Mouse (Mus musculus) erythroid progenitor cell, adult 5-6 weeks (primary cell): Measurements from ENCODE around the gene Rbp7. TPM values are rescaled to one million over a fixed set of nuclear protein-coding genes. Genes with fewer than 3 reads are reported as not detected.
"Not testable (repeated sequence)": the region's sequence is repeated elsewhere in the genome, so short reads cannot be mapped to it uniquely, and the experiment has no call there.

Experiments used
- ATAC-seq: replicated peaks from 2 replicates; pipeline ENCODE4 v1.8.0; 2016; ENCODE audit warnings: moderate number of reproducible peaks, mild to moderate bottlenecking, moderate TSS enrichment, inconsistent platforms; ENCODE audit not compliant: poor library complexity, low FRiP score, severe bottlenecking
- total RNA-seq, 2 experiments: library from RNA; stranded (forward) in 1 of 2; stranded (reverse) in 1 of 2; fragments of 150-400 nt in 1 of 2; fragments of 186-747, 209-891 nt in 1 of 2; gene quantifications; 2 replicates each; pipeline versions ENCODE4 v1.2.3 to v1.2.4; 2015 to 2017; ENCODE audit warnings: low replicate concordance in 2 of 2

The Rbp7 gene
- total RNA-seq (2015; ENCODE audit: low replicate concordance) (not detected in 2 replicates), total RNA-seq (2017; ENCODE audit: low replicate concordance) (not detected in 2 replicates)

GRCm38 (mm10) chr4:149454879-149455278 lies at the start of gene Rbp7:
TSS of gene Rbp7 (minus strand) at chr4:149454978.
- no peak for ATAC-seq

- ATAC-seq = no peak
Measured at GRCm38 (mm10) chr4:149504363-149504762, 49.6 kb upstream of the Rbp7 start.

- no peak for ATAC-seq
Measured at GRCm38 (mm10) chr4:149499790-149500189, 45.0 kb upstream of the Rbp7 start.

- no peak for ATAC-seq
Measured at GRCm38 (mm10) chr4:149498901-149499300, 44.1 kb upstream of the Rbp7 start.

- ATAC-seq = no peak
Measured at GRCm38 (mm10) chr4:149496612-149497011, 41.8 kb upstream of the Rbp7 start.

- no peak for ATAC-seq
Measured at GRCm38 (mm10) chr4:149491151-149491550, 36.4 kb upstream of the Rbp7 start.

- no peak for ATAC-seq
Measured at GRCm38 (mm10) chr4:149489415-149490240, 34.9 kb upstream of the Rbp7 start.

GRCm38 (mm10) chr4:149487729-149488128 lies 33.0 kb upstream of the Rbp7 start:
- no peak for ATAC-seq

GRCm38 (mm10) chr4:149485825-149486206 lies 31.0 kb upstream of the Rbp7 start:
- 0 out of 2 replicates have a peak, but pooled peaks have one; percentile 15 for ATAC-seq

GRCm38 (mm10) chr4:149485053-149485824 lies 30.5 kb upstream of the Rbp7 start, which contains the start of the genes Nmnat1 and Lzic:
TSS of gene Nmnat1 (minus strand) at chr4:149485202.
TSS of gene Lzic (plus strand) at chr4:149485229.
- peak; percentile 99 for ATAC-seq

GRCm38 (mm10) chr4:149484566-149484965 lies 29.8 kb upstream of the Rbp7 start:
- ATAC-seq = 0 out of 2 replicates have a peak, but pooled peaks have one; percentile 5

- no peak for ATAC-seq
Measured at GRCm38 (mm10) chr4:149477078-149477477, 22.3 kb upstream of the Rbp7 start, which contains the start of gene Tmem274. TSS of gene Tmem274 (plus strand) at chr4:149477378.

GRCm38 (mm10) chr4:149475096-149475495 lies 20.3 kb upstream of the Rbp7 start:
- ATAC-seq = no peak

GRCm38 (mm10) chr4:149469557-149469956 lies 14.8 kb upstream of the Rbp7 start:
- no peak for ATAC-seq

GRCm38 (mm10) chr4:149463435-149463950 lies 8.7 kb upstream of the Rbp7 start:
- ATAC-seq = no peak

- no peak for ATAC-seq
Measured at GRCm38 (mm10) chr4:149462305-149462971, 7.7 kb upstream of the Rbp7 start.

- no peak for ATAC-seq
Measured at GRCm38 (mm10) chr4:149461579-149462304, 7.0 kb upstream of the Rbp7 start.

- not testable (repeated sequence) for ATAC-seq
Measured at GRCm38 (mm10) chr4:149460475-149460874, 5.7 kb upstream of the Rbp7 start.

- no peak for ATAC-seq
Measured at GRCm38 (mm10) chr4:149459425-149459824, 4.6 kb upstream of the Rbp7 start.
